Mouse (Mus musculus) midbrain, embryonic 13.5 days (tissue): ENCODE data around the gene Ltb4r1. TPM values are rescaled to one million over a fixed set of nuclear protein-coding genes. Genes with fewer than 3 reads are reported as not detected.
A peak's percentile ranks its signal among the peaks of the same experiment; 100 is the strongest.

ENCODE experiments used
- ATAC-seq: fragments of 200-750 bp; cut with Nextera tagmentation; 2 replicates; pipeline ENCODE4 v1.8.0; 2017; ENCODE audit warnings: mild to moderate bottlenecking, moderate TSS enrichment, moderate library complexity
- H3K27ac ChIP-seq: fragments of 300-500 bp; sonication (generic); 2 replicates; pipeline ENCODE4 v1.5.1; 2015; ENCODE audit warnings: inconsistent platforms, mild to moderate bottlenecking, moderate library complexity
- H3K27me3 ChIP-seq: fragments of 300-500 bp; sonication (generic); 2 replicates; pipeline ENCODE4 v1.6.1; 2015; ENCODE audit warnings: mild to moderate bottlenecking, inconsistent platforms
- H3K36me3 ChIP-seq: fragments of 300-500 bp; sonication (generic); 2 replicates; pipeline ENCODE4 v1.6.1; 2015; ENCODE audit warnings: mild to moderate bottlenecking, inconsistent platforms
- H3K4me1 ChIP-seq: fragments of 300-500 bp; sonication (generic); replicated peaks from 2 replicates; pipeline ENCODE4 v1.6.1; 2015; ENCODE audit warnings: inconsistent platforms
- H3K4me2 ChIP-seq: fragments of 300-500 bp; sonication (generic); replicated peaks from 2 replicates; pipeline ENCODE4 v1.6.1; 2015; ENCODE audit warnings: moderate library complexity, mild to moderate bottlenecking, inconsistent platforms
- H3K4me3 ChIP-seq: fragments of 300-500 bp; sonication (generic); replicated peaks from 2 replicates; pipeline ENCODE4 v1.5.1; 2015; ENCODE audit warnings: mild to moderate bottlenecking, inconsistent platforms
- H3K9ac ChIP-seq: fragments of 300-500 bp; sonication (generic); replicated peaks from 2 replicates; pipeline ENCODE4 v1.6.1; 2015; ENCODE audit warnings: mild to moderate bottlenecking, inconsistent platforms
- H3K9me3 ChIP-seq: fragments of 300-500 bp; sonication (generic); 2 replicates; pipeline ENCODE4 v1.6.1; 2016; ENCODE audit warnings: mild to moderate bottlenecking, inconsistent platforms
- WGBS: fragments of 180-500 bp; shearing (Covaris S2); methylation state at CpG from one replicate; pipeline ENCODE4 v1.1.7; 2015; 5-methylcytosine and 5-hydroxymethylcytosine counted together
- polyA plus RNA-seq: library from polyadenylated mRNA; unstranded; fragments of >200 nt; fragmentation: Nextera tagmentation; extraction: Ambion mirVana; gene quantifications from 2 replicates; pipeline ENCODE4 v1.2.1, GENCODE M21; 2015

The Ltb4r1 gene
- polyA plus RNA-seq, 1 experiment from 2014 or later: 0.26 TPM

DNA sequence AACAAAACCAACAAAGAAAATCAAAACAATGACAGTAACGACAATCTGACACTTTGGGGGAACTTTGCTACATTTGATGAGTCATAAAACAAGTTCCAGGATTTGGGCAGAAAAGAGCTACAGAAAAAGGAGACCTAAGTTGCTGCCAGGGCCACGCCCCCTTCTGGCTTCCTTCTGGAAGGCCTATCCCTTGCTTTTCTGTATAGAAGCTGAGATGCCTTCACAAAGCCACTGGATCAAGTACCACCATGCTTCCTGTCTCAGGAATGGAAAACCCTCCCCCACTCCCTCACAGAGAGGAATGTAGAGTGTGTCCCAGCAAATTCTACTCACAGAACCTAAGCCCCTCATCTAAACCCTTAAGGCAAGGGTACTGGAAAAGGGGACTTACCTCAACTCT, 28.2 kb downstream of the Ltb4r1 start:
- Histone ChIP-seq H3K4me3 (no peak overlapping the region), H3K4me2 (no peak overlapping the region)
- WGBS: 67% methylated on average over 2 of the region's 2 CpGs

DNA sequence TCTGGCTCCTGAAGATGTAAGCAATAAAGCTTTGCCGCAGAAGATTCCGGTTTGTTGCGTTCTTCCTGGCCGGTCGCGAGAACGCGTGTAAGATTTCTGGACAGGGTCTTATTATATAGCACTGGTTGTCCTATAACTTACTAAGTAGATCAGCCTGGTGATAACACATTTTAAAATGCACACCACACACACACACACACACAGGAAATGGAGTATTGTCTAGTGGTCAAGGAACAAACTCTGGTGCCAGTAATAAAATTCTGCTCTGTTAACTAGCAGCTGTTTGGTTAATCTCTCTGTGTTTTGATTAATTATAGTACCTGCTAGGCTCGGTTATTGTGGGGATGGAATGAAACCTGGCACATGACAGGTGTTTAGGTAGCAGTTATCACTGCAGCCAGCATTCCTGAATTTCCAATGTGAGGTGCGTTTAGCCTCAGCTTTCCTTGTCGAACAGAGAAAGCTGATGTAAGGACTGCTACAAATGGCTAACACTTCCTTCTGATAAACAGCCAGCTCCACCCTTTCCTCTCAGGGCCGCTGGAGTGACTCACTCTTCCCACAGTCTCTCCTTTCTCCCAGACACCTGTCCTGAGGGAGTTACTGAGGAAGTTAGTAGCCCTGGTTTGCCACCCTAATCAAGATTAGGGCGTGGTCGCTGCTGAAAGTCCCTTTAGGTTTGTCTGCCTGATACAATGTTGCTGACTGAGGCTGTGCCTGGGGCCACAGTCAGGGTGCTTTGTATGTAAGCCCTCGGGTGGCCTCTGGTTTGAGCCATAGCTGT, 29.8 kb downstream of the Ltb4r1 start:
- H3K36me3 ChIP-seq: no peaks in the 10 kb centered on the region
- peaks cover 5% of the 10 kb centered on the region; the same call in 1 of the 2 replicates for H3K27me3 ChIP-seq
- H3K4me2 ChIP-seq: no peak overlapping the region
- no peak for ATAC-seq
- WGBS: 87% methylated on average over 15 of the region's 15 CpGs
- no peaks in the 10 kb centered on the region for H3K4me1 ChIP-seq
- H3K27ac ChIP-seq: no peak overlapping the region
- no peaks in the 10 kb centered on the region for H3K9me3 ChIP-seq
- H3K9ac ChIP-seq: no peak overlapping the region
- no peak overlapping the region for H3K4me3 ChIP-seq

More for the DNA sequence above, 28.2 kb downstream of the Ltb4r1 start:
- ATAC-seq: no peak
- Histone ChIP-seq H3K9me3 (no peaks in the 10 kb centered on the region), H3K27me3 (peaks cover 22% of the 10 kb centered on the region), H3K36me3 (no peaks in the 10 kb centered on the region), H3K9ac (no peak overlapping the region), H3K27ac (no peak overlapping the region), H3K4me1 (no peaks in the 10 kb centered on the region)

DNA sequence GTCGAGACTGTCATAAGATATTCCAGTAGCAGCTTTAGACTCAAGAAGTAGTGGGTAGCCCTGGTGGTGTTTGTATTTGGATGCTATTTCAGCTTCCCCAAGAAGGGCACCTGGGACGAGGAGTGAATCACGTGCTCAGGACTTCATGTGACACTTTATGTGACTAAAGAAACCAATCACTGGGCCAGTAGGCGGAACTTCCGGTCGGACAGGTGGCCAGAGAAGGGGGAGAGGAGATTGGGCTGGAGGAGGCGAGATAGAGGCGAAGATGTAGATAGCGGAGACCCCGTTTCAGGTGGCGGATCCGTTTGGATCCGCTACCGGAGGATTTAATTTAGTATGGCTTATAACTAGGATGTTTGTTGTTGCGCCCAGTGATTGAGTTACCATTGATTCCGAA, 49.1 kb downstream of the Ltb4r1 start:
- Histone ChIP-seq H3K4me2 (peak overlapping the region; percentile 69), H3K9ac (peak overlapping the region; percentile 60), H3K4me1 (peaks cover 8% of the 10 kb centered on the region), H3K36me3 (no peaks in the 10 kb centered on the region), H3K27me3 (no peaks in the 10 kb centered on the region), H3K27ac (peak overlapping the region; percentile 45; the same call in 1 of the 2 replicates), H3K9me3 (no peaks in the 10 kb centered on the region), H3K4me3 (peak overlapping the region; percentile 51)
- peak; percentile 83 for ATAC-seq
- WGBS: 26% methylated on average over 16 of the region's 16 CpGs

DNA sequence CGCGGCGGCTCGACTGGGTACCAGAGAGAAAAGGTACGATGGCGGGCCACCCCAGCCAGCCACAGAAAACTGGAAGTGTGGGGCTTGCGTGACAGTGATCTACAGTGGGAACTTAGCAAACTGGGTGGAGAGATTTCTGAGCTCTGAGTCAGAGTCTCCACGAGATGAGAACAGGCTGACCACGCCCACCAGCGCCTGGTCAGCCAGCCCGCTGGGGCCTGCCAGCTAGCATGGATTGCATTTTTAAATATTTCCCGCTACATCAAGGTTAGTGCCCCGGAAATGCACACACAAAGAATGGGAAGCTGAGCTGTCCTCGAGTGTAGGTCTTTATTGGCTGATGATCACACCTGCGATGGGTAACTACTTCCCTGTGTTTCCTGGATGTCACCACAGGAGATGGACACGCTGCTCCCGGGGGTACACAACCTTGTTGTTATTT, 49.6 kb downstream of the Ltb4r1 start:
- peak overlapping the region; percentile 45; the same call in 1 of the 2 replicates for H3K27ac ChIP-seq
- no peaks in the 10 kb centered on the region for H3K9me3 ChIP-seq
- no peaks in the 10 kb centered on the region for H3K27me3 ChIP-seq
- H3K4me1 ChIP-seq: peaks cover 8% of the 10 kb centered on the region
- H3K9ac ChIP-seq: peak overlapping the region; percentile 60
- 15% methylated on average over 17 of the region's 17 CpGs for WGBS
- H3K36me3 ChIP-seq: no peaks in the 10 kb centered on the region
- H3K4me3 ChIP-seq: peak overlapping the region; percentile 51
- peak; percentile 81 for ATAC-seq
- H3K4me2 ChIP-seq: peak overlapping the region; percentile 69

Other genes with a start within 250 kb of the Ltb4r1 start
- gene Nrl, start 241.0 kb upstream of the Ltb4r1 start, polyA plus RNA-seq: 0.08 TPM in 1 of 2 replicates, not detected in the other
- 16.6 and 19.5 TPM in 2 replicates for gene Pck2, start 225.7 kb upstream of the Ltb4r1 start, polyA plus RNA-seq
- gene Dcaf11, start 206.0 kb upstream of the Ltb4r1 start, polyA plus RNA-seq: 126 and 134 TPM in 2 replicates
- gene A730061H03Rik, start 205.6 kb upstream of the Ltb4r1 start, polyA plus RNA-seq: 0.43 and 0.92 TPM in 2 replicates
- gene Fitm1, start 190.3 kb upstream of the Ltb4r1 start, polyA plus RNA-seq: not detected in 2 replicates
- gene Psme1, start 187.8 kb upstream of the Ltb4r1 start, polyA plus RNA-seq: 176 TPM in 2 replicates
- gene Emc9, start 180.7 kb upstream of the Ltb4r1 start, polyA plus RNA-seq: 9.7 and 12.1 TPM in 2 replicates
- gene Psme2, start 174.8 kb upstream of the Ltb4r1 start, polyA plus RNA-seq: 198 and 217 TPM in 2 replicates
- gene Rnf31, start 174.3 kb upstream of the Ltb4r1 start, polyA plus RNA-seq: 22.0 and 24.1 TPM in 2 replicates
- gene Irf9, start 162.4 kb upstream of the Ltb4r1 start, polyA plus RNA-seq: 7.8 and 8.7 TPM in 2 replicates
- gene Rec8, start 147.9 kb upstream of the Ltb4r1 start, polyA plus RNA-seq: 6.6 and 7.3 TPM in 2 replicates
- gene Ipo4, start 130.0 kb upstream of the Ltb4r1 start, polyA plus RNA-seq: 75.1 and 82.2 TPM in 2 replicates
- gene Gm49378, start 128.1 kb upstream of the Ltb4r1 start, polyA plus RNA-seq: 1.6 and 2.1 TPM in 2 replicates
- 59.7 and 59.8 TPM in 2 replicates for gene Tm9sf1, start 122.2 kb upstream of the Ltb4r1 start, polyA plus RNA-seq
- gene Tssk4, start 115.8 kb upstream of the Ltb4r1 start, polyA plus RNA-seq: 0.38 and 0.59 TPM in 2 replicates
- 69.7 and 75.0 TPM in 2 replicates for gene Mdp1, start 105.5 kb upstream of the Ltb4r1 start, polyA plus RNA-seq
- 49.5 and 53.3 TPM in 2 replicates for gene Gmpr2, start 94.0 kb upstream of the Ltb4r1 start, polyA plus RNA-seq
- gene Nedd8, start 93.8 kb upstream of the Ltb4r1 start, polyA plus RNA-seq: 605 and 607 TPM in 2 replicates
- 36.9 and 38.5 TPM in 2 replicates for gene Tinf2, start 84.1 kb upstream of the Ltb4r1 start, polyA plus RNA-seq
- 0.32 and 0.46 TPM in 2 replicates for gene Tgm1, start 52.0 kb upstream of the Ltb4r1 start, polyA plus RNA-seq
- gene Rabggta, start 43.7 kb upstream of the Ltb4r1 start, polyA plus RNA-seq: 45.0 and 48.8 TPM in 2 replicates
- gene Dhrs1, start 20.3 kb upstream of the Ltb4r1 start, polyA plus RNA-seq: 66.3 and 68.8 TPM in 2 replicates
- gene Nop9, start 20.3 kb upstream of the Ltb4r1 start, polyA plus RNA-seq: 33.8 and 36.2 TPM in 2 replicates
- gene Cideb, start 7.5 kb upstream of the Ltb4r1 start, polyA plus RNA-seq: 0.19 TPM in 1 of 2 replicates, not detected in the other
- gene Ltb4r2, start 4.5 kb upstream of the Ltb4r1 start, polyA plus RNA-seq: 0.22 and 0.28 TPM in 2 replicates
- 4.1 and 4.2 TPM in 2 replicates for gene Adcy4, start 18.1 kb downstream of the Ltb4r1 start, polyA plus RNA-seq
- 2.3 and 2.4 TPM in 2 replicates for gene Ripk3, start 22.9 kb downstream of the Ltb4r1 start, polyA plus RNA-seq
- gene Nfatc4, start 57.2 kb downstream of the Ltb4r1 start, polyA plus RNA-seq: 7.9 and 8.8 TPM in 2 replicates
- 13.4 and 13.5 TPM in 2 replicates for gene Nynrin, start 88.0 kb downstream of the Ltb4r1 start, polyA plus RNA-seq
- gene Cbln3, start 118.4 kb downstream of the Ltb4r1 start, polyA plus RNA-seq: 0.23 and 0.26 TPM in 2 replicates
- gene Khnyn, start 119.0 kb downstream of the Ltb4r1 start, polyA plus RNA-seq: 10.1 and 11.1 TPM in 2 replicates
- gene Sdr39u1, start 134.3 kb downstream of the Ltb4r1 start, polyA plus RNA-seq: 89.4 and 92.5 TPM in 2 replicates
- gene Cma1, start 178.7 kb downstream of the Ltb4r1 start, polyA plus RNA-seq: not detected in 2 replicates
- not detected in 2 replicates for gene Cma2, start 185.0 kb downstream of the Ltb4r1 start, polyA plus RNA-seq